Mouse (Mus musculus): ENCODE results near the gene Mettl1.
"Not testable (repeated sequence)": the region's sequence is repeated elsewhere in the genome, so short reads cannot be mapped to it uniquely, and the experiment has no call there.

The Mettl1 gene

DNA sequence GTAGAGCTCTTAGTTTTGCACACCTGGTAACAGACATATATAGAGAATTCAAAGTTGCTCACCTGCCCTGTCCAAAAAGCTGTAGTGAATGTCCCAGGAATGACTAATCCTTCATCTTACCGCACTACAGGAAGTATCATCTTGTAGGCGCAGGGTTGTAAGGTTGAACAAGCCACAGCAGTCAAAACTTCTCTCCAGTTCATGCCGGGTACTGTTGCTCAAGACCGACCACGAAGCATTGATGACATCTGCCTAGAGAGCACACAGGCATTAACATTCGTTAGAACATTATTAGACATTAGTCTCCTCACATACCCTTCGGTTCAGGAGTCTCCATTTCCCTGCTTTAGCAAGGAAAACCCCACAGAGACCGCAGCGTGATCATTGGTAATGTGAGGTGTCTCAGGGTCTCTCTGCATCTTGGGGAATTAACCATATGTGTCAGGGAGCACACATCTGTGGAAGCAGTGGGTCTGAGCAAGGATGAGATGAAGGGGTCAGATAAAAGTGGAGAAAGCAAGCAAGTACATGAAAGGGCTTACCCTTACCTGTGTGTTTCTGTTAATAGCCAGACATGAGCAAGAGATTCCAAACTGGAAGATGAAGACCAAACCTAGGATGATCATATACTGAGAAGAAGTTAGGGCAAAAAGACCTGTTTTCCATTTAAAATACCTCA lies 27.3 kb downstream of the Mettl1 start:
- DNase-seq (ENCODE audit: low read depth, low spot score), result no peak

DNA sequence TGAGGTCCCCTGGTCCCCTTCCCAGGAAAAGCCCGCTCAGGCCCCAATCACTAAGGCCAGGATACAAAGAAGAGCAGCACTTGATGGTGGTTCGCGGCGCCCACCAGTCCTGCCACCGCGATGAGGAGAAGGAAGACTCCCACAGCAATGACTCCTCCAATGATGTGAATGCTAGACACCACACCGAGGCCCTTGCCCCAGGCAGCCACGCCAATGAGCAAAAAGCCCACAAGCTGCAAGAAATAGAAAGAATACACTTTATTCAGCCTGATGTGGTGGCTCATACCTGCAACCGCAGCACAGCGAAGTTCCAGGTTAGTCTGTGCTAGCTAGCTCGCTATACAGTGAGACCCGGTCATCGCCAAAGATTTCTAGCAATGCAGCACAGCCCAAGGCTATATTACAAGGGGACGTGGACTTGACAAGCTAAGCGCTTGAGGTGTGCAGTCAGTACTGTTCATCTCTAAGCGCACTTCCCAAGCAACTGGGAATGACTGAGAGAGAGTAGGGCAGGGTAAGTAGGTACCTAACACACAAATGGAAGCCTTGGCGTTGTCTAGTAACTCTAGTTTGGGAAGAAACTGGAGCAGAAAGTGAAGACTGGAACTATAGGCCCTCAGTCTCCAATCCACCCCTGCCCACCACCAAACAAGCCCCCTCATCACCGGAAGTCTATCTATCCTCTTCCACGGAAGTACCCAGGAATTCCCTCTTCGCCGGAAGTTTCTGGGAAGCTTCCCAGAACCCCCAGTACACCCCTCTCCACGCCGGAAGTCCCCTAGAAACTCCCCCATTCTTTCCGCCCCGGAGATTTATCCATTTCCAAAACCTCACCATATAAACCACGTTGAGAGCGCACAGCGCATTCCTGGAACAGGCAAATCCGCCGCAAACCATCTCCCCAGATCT lies 28.3 kb downstream of the Mettl1 start:
- DNase-seq (ENCODE audit: low read depth, low spot score), result peak; percentile 91

DNA sequence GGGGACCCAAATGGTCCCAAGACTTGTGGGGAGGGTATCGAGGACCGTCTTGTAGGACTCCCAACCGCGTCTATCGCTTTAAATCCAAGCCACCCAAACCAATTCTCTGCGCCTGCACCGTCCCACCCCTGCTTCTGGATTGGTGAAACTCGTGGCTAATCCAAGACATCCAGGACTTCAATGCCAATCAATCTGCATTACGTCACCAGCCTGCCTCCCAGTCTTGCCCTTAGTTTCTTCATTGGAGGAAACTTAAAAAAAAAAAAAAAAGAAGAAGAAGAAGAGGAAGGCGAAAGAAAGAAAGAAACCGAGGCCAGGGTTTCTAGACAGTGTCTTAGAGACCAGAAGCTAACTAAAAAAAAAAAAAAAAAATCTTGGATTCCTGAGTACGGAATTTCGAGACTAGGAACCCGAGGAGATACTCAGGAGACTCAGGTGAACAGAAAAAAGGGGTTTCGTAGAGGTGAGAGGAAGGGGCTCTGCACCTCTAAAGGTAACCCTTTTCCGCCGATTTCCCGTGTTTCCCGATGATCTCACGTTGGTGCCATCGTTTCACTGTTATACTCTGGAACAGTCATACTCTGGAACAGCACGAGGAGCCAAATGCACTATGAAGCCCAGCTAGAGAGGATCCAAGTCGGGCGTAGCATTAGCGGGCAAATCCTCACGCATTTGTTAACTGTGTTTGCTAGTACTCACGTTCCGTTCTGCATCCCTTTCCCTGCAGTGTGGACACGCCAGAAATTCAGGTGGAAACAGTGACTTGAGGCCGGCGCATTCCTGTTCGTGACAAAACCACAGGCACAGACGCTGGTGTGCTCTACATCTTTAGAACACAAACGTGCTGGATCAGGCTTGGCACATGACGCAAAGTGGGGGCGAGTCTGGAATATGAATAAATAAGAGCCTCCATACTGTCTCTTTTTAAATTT lies 29.2 kb downstream of the Mettl1 start, which contains the start of gene Tspan31:
Gene Tspan31 (minus strand): TSS at position 75 of the 932 bp plus-strand sequence.
- peak; percentile 99 for DNase-seq (ENCODE audit: low read depth, low spot score)

DNA sequence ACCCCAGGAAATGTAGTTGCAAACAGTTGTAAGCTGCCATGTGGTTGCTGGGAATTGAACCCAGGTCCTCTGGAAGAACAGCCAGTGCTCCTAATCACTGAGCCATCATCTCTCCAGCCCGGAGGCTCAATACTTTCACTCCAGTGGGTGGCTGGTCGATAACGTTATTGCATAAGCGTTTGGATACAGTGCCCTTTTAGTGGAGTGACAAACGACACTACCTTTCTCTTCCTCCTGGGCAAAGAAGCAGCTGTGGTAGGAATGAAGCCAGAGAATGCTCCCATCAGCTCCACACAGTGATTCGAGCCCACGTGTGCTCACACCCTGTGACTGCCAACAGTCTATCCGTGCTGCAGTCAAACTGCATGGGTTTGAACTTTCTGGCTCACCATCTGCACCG lies 30.0 kb downstream of the Mettl1 start:
- no peak for DNase-seq (ENCODE audit: low read depth, low spot score)

DNA sequence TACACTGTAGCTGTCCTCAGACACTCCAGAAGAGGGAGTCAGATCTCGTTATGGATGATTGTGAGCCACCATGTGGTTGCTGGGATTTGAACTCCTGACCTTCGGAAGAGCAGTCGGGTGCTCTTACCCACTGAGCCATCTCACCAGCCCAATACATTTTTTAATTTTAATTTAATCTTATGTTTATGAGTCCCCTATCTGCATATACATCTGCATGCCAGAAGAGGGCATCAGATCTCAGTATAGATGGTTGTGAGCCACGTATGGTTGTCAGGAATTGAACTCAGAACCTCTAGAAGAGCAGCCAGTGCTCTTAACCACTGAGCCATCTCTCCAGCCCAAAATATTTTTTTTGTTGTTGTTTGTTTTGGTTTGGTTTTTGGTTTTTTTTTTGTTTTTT lies 31.1 kb downstream of the Mettl1 start:
- DNase-seq (ENCODE audit: low read depth, low spot score), result not testable (repeated sequence)

DNA sequence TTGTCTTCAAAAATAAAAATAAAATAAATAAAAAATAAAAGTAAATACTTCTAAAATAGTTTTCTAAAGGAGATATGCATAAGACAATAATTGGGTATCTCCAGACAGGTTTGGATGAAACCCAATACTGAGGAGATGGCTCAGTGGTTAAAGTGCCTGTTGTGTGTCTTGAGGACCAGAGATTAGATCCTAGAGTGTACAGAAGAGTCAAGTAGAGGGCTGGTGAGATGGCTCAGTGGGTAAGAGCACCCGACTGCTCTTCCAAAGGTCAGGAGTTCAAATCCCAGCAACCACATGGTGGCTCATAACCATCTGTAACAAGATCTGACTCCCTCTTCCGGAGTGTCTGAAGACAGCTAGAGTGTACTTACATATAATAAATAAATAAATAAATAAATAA lies 31.8 kb downstream of the Mettl1 start:
- not testable (repeated sequence) for DNase-seq (ENCODE audit: low read depth, low spot score)

DNA sequence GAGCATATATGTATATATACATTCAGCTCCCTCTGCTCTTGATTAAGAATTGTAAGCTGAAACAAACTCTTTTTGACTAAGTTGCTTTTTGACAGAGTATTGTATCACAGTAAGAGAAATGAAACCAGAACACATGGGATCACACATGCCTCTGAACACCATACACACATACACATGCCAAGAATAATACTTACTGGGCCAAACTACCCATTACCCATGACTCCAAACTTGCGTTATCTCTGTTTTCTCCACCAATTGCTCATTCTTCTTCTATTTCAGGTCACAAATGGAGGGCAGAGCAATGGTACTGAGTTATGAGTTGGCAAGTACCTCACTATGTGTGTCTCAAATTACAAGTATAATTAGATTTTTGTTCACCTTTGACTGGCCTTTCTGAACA lies 32.8 kb downstream of the Mettl1 start:
- no peak for DNase-seq (ENCODE audit: low read depth, low spot score)

DNA sequence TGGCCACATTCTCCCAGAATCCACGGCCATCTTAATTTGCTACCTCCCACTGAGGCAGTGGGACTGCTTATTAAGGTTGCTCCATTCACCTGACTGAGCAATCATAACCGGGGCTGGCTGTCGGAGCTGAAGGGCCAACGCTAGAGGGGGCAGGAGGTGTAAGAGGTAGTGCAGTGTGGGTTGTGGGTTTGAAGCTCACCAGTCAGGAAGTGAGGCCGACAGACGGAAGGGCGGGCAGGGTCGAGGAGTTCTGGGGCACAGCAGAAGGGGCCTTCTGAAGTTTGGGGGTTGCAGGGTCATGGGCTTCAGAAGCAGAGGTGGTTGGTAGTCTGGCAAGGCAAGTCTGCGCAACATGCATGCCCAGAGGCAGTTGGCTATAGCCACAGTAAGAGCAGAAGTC lies 33.9 kb downstream of the Mettl1 start, which contains the start of gene Agap2:
Gene Agap2 (plus strand): TSS at position 205 of the 400 bp plus-strand sequence.
- DNase-seq (ENCODE audit: low read depth, low spot score), result no peak

DNA sequence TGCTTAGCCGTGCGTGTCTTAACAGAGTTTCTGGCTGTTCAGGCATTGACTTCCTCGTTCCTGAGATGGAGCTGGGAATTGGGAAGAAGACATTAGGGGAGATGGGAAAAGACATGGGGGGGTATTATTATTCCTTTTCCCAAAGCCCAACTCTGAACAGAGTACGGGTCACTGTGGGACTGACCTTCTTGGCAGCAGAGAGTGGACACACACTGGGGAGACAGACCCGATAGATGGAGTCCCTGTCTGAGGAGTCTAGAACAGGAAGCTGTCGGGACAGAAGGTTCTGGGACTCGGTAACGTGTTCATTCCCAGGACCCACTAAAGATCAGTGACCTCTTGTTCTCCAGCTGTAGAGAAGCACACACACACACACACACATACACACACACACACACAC lies 34.4 kb downstream of the Mettl1 start:
- DNase-seq (ENCODE audit: low read depth, low spot score), result no peak

DNA sequence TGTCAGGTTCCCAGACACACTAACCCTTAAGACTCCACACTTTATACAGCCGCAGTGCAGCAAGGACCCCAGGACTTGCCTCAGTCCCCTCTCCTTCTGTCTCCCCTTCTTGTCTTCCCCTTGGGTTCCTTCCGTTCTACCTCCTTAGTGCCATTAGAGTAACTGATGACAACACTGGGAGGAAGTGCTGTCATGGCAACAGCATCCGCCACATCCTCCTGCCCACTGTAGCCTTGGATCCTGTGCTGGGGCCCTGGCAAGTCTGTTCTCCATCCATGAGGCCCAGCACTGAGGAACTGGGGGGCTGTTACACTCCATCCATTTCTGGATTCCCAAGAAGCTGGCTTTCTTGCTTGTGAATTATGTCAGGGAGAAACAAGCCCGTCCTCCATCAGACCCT lies 34.9 kb downstream of the Mettl1 start:
- no peak for DNase-seq (ENCODE audit: low read depth, low spot score)

DNA sequence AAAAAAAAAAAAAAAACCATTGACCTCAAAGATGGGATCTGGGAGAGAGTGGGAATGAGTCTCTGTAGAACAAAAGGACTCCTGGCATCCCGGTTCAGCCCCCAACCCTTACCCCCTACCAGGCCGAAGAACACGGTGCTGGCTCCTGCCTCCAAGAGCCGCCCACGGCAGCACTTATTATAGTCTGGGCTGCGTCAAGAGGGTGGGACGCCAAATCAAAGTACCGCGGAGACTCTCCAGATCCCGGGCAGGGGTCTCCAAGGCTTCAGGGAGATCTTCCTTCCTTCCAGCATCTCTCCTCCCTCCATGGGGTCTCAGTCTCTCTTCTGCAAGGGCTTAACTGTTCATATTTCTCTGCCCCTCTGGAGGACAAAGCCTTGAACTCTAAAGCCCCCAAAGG lies 36.3 kb downstream of the Mettl1 start:
- no peak for DNase-seq (ENCODE audit: low read depth, low spot score)

DNA sequence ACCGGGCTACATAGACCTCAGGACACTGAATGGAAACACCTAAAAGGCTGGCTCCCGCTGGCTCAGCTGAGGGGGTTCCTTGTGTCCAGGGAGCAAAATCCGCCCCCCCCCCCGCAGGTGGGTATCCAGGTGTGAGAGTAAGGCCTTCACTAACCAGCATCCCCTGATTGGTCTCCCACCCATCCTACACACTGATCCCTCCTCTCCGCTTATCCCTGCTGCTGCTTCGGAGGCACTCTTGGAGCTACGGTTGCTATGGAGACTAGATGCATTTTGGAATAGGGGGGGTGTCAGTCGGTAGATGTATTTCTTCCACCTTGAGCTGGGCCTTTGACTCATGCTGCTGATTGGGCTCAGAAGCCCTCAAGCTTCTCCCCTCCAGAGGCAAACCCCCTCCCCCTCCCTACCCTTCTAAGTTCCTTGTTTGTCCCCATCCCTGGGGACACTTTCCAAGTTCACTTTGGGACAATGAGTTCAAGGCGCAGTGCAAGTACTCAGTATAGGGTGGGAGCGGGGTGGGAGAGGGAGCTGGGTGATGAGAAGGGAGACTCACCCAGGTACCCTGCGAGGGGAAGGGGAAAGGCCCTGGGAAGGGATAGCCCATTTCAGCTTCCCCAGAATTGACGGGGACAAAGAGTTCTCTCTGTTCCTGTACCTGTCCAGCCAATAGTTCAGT lies 36.9 kb downstream of the Mettl1 start:
- DNase-seq (ENCODE audit: low read depth, low spot score), result peak; percentile 66

DNA sequence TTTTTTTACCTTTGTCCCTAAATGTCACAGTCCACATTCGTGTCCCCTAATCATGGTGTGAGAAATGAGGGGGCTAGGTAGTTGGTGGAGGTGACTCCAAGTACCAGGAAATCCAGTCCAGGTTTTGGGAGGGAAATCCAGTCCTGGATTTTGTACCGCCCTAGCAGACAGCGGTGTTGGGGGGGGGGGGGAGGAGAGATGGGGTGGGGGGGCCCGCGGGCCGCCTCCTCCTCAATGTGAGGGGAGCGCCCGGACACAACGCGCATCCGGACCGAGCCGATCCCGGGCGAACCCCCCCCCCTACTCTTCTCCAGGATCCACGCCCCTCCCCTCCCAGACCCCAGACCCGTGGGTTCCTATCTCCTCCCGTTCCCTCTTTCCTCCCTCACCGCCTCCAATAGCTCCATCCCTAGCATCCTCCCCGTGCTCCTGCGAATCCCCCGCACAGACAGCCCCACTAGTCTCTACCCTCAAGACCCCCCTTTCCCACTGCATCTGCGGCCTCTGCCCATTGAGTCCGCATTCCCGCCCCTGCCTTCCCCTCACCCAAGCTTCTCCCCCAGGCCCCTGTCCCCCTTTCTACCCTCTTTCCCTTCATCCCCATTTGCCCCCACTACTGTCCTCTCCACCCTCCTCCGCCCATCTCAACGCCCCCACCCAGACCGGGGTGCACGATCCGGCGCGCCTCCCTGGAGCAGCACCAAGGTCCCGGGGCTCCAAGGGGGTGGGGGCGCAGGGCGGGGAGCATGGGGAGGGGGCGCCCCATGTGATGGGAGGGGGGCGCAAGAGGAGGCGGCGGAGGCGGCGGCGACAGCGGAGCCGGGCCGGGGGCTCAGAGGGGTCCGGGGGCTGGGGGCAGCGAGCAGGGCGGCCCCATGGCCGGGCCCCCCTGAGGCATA lies 37.7 kb downstream of the Mettl1 start:
- DNase-seq (ENCODE audit: low read depth, low spot score), result no peak

DNA sequence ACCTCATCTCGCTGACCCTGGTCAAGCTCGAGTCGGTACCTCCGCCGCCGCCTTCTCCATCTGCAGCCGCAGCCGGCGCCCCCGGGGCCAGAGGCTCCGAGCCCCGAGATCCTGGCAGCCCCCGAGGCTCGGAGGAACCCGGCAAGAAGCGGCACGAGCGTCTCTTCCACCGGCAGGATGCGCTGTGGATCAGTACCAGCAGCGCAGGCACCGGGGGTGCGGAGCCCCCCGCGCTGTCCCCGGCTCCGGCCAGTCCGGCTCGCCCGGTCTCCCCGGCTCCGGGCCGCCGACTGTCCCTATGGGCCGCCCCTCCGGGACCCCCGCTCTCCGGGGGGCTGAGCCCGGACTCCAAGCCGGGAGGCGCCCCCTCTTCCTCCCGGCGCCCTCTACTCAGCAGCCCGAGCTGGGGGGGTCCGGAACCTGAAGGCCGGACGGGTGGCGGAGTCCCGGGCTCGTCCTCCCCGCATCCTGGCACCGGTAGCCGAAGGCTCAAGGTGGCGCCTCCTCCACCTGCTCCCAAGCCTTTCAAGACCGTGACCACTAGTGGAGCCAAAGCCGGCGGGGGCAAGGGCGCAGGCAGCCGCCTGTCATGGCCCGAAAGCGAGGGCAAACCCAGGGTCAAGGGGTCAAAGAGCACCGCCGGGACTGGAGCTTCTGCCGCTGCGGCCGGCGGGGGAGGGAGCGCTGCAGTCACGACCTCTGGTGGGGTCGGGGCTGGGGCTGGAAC lies 38.6 kb downstream of the Mettl1 start:
- no peak for DNase-seq (ENCODE audit: low read depth, low spot score)

DNA sequence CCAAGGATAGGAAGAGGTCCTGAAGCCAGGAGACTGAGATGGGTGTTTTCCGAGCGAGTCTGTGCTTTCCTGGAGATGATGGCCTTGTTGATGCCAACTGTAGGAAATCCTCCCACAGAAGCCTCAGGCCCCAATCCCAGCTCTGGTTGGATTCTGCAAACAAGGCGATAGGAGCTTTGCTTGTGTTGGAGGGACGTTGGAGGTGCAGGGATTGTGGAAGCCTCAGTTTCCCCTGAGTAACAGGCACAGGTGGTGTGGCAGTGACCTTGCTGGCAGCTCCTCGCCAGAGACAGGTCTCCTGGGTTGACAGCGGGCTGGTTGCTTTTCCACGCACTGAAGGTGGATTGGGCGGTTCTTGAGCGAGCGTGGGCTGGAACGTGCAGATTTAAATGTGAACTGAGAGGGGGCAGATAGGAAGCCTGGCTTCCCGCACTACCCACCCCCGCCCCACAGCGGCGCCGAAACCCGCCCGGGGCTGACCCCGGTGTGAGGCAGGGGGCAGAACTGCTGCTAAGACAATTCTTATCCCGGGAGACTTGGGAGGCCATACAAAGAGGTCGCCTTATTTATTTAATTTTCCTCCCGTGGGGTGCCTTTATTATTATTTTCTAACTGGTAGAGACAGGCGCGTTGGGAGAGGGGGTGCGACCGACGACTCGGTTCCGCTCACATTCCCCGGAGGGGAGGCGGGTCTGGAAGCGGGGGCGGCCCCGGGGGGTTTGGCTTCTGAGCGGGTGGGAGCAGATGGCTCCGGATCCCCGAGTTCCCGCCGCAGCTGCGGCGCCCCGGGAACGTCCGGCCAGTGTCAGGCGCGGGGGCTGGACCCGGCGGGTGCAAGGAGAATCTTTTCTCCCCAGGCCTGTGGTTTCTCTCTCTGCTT lies 39.9 kb downstream of the Mettl1 start:
- no peak for DNase-seq (ENCODE audit: low read depth, low spot score)

DNA sequence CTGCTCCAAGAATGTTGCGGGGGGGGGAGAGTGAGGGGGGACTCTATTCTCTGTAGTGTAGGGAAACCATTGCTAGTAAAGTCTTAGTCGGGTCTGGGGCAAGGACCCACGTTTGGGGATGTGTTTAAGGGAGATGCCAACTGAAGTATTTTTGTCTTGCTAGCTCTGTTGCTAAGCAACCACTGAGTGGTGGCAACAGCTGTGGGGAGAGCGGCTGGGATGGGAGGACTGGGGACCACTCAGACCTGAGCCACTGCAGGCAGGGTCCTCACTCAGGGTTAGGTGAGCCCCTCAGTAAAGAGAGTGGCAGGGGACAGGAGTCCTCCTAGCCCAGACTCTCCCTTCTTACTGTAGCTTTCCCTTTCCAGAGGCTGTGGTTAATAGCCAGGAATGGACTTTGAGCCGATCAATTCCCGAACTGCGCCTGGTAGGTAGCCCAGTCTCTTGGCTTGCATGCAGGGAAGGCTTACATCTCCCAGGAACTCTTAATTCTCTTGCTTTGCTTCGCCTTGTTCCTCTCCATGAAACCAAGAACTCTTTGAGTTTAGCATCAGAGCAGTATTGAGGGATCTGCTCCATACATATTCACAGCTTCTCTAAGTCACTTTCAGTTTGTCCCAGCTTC lies 40.9 kb downstream of the Mettl1 start:
- no peak for DNase-seq (ENCODE audit: low read depth, low spot score)

DNA sequence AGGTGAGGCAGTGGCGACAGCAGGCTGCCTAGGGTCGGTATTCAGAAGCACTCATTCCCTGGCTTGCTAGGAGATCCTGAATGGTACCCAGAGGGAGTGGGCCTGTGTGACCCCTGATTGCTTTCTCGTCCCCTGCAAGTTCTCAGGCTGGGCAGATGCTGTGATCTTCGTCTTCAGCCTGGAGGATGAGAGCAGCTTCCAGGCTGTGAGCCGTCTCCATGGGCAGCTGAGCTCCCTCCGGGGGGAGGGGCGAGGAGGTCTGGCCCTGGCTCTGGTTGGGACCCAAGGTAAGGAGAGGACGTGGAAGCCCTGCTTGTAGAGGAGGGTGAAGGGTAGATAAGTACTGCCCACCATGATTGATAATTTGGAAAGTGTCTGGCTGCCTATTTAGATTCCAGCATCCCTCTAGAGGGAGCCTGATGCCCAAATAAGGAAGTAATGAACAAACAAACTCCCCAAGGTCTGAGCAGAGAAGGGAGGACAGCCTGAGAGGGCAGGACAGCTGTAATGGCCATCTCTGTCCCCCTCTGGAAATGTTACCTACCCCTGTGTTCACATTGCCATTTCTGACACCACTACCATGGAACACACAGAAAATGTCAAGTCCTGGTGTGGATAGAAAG lies 42.2 kb downstream of the Mettl1 start:
- no peak for DNase-seq (ENCODE audit: low read depth, low spot score)

DNA sequence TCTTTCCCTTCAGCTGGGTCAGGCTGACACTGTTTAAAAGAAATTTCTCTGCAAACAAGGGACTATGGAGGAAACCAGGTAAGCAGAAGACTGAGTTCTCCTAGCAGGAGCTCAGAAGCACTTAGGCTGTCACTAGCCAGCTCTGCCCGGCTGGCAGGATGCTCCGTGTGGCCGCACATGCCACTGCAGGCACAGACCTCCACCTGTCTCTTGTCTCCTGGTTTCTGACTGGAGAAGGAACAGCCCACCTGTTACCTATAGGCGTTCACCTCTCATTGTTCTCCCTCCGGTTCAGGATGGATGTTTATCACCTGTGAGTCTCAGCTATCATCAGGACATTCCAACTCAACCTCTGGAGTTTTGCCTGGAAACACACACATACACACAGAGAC lies 42.7 kb downstream of the Mettl1 start:
- no peak for DNase-seq (ENCODE audit: low read depth, low spot score)
